In genomic region chr10:108532916-108533315, GRCm38 (mm10) we compare ENCODE assay signal across 23 mouse cellular contexts.
DNase-seq lines count a peak whose midpoint lies in the region; ATAC-seq and TF ChIP-seq lines count a peak whose summit lies in the region.
"Had no signal": no experiment of that assay in that cellular context is flagged by ENCODE, and none has a peak within 500 bp of the region (broad histone marks: within the 10 kb centered on the region; RNA-seq: fewer than 3 reads in every experiment).

No protein-coding gene starts in this region.

- no peak for TF ChIP-seq CTCF in gastrocnemius, adult 2 months (IDR thresholded peaks at IDR 0.05)
- no peak for TF ChIP-seq CTCF in kidney, adult 2 months (conservative IDR thresholded peaks at IDR 0.05; ENCODE audit: insufficient read depth, insufficient read length, low read depth, low read length)
- TF ChIP-seq CTCF in liver, adult 2 months (IDR thresholded peaks at IDR 0.05; ENCODE audit: low read depth, low read length): no peak
- no peak for TF ChIP-seq CTCF in brain, embryonic 14.5 days (IDR thresholded peaks at IDR 0.05; ENCODE audit: borderline replicate concordance, extremely low read depth, insufficient read depth, insufficient read length)

- no peaks in the 10 kb centered on the region for H3K36me3 ChIP-seq in kidney, adult 2 months (ENCODE audit: control insufficient read depth, insufficient read depth, low read length)
- H3K36me3 ChIP-seq in liver, adult 2 months (ENCODE audit: control insufficient read depth, insufficient read depth, low read length): no peaks in the 10 kb centered on the region
- H3K36me3 ChIP-seq in liver, embryonic 11.5 days (ENCODE audit: control insufficient read depth, insufficient read depth, low read length): no peaks in the 10 kb centered on the region
- H3K36me3 ChIP-seq: embryonic facial prominence, embryonic 15.5 days; forebrain, embryonic 10.5 days; G1E; heart, embryonic 12.5 days; hindbrain, embryonic 10.5 days had no signal

- H3K79me2 ChIP-seq in liver, adult 2 months (ENCODE audit: control insufficient read depth, insufficient read depth, low read length): no peaks in the 10 kb centered on the region

- H3K27me3 ChIP-seq in kidney, adult 2 months (replicated peaks; ENCODE audit: control insufficient read depth, insufficient read depth, low read length): no peaks in the 10 kb centered on the region
- H3K27me3 ChIP-seq in liver, adult 2 months (ENCODE audit: control insufficient read depth, insufficient read depth, low read length): no peaks in the 10 kb centered on the region
- H3K27me3 ChIP-seq in liver, embryonic 11.5 days (replicated peaks; ENCODE audit: control insufficient read depth, insufficient read depth, low read length): no peaks in the 10 kb centered on the region
- H3K27me3 ChIP-seq: embryonic facial prominence, embryonic 15.5 days; heart, embryonic 12.5 days had no signal

- no peak for TF ChIP-seq POLR2A in kidney, adult 2 months (IDR thresholded peaks at IDR 0.05; ENCODE audit: low read depth, low read length)
- TF ChIP-seq POLR2A in liver, adult 2 months (IDR thresholded peaks at IDR 0.05; ENCODE audit: extremely low read depth, insufficient read depth, low read length): no peak
- TF ChIP-seq POLR2A in brain, embryonic 14.5 days (IDR thresholded peaks at IDR 0.05; ENCODE audit: borderline replicate concordance, extremely low read depth, insufficient read depth, insufficient read length, poor library complexity, severe bottlenecking): no peak

- no peak overlapping the region for H3K4me2 ChIP-seq in liver, embryonic 11.5 days
- H3K4me2 ChIP-seq: embryonic facial prominence, embryonic 15.5 days; heart, embryonic 12.5 days had no signal

- DNase-seq in gastrocnemius, adult 2 months: no peak
- no peak for DNase-seq in gastrocnemius, postnatal 10 days
- peak; percentile 31 for DNase-seq in kidney, adult 2 months
- DNase-seq in kidney, postnatal 14 days: no peak
- peak; percentile 58 for DNase-seq in liver, adult 2 months (ENCODE audit: extremely low read depth, low read depth, low spot score)
- DNase-seq in liver, embryonic 11.5 days (ENCODE audit: low spot score): no peak
- peak; percentile 20 for DNase-seq in brain, embryonic 14.5 days (ENCODE audit: low read depth)
- DNase-seq: adrenal gland, adult 8-10 months; adrenal gland, postnatal 36 days; B cell, adult 2 months; cerebellum, adult 11 months; cerebellum, adult 8-10 months; cerebellum, postnatal 14 days; embryo, embryonic 11 days; heart, adult 18-20 months had no signal

- intact Hi-C loops in gastrocnemius, adult 2 months (cut with DNase I): no loop called here

- no peak for ATAC-seq in liver, embryonic 11.5 days (replicated peaks; ENCODE audit: low FRiP score)
- ATAC-seq: CD4-positive, CD25-positive, alpha-beta regulatory T cell, adult 4 months; forebrain, embryonic 14.5 days had no signal

- no peaks in the 10 kb centered on the region for H3K9me3 ChIP-seq in liver, embryonic 11.5 days (ENCODE audit: control insufficient read depth, low read length)
- H3K9me3 ChIP-seq: embryonic facial prominence, embryonic 15.5 days; forebrain, embryonic 10.5 days; G1E; heart, embryonic 12.5 days; hindbrain, embryonic 10.5 days had no signal

- 83% methylated on average over 11 of the region's 11 CpGs for WGBS in kidney, adult 2 months
- WGBS in liver, adult 2 months: 75% methylated on average over 11 of the region's 11 CpGs
- WGBS in liver, embryonic 11.5 days: 87% methylated on average over 11 of the region's 11 CpGs

- H3K27ac ChIP-seq in gastrocnemius, adult 2 months: peak overlapping the region; percentile 70
- no peak overlapping the region for H3K27ac ChIP-seq in kidney, adult 2 months (ENCODE audit: insufficient read depth, low read depth, low read length)
- no peak overlapping the region for H3K27ac ChIP-seq in liver, adult 2 months (replicated peaks; ENCODE audit: insufficient read depth, low read depth, low read length)
- H3K27ac ChIP-seq in liver, embryonic 11.5 days (ENCODE audit: low read depth, low read length): no peak overlapping the region
- H3K27ac ChIP-seq: embryonic facial prominence, embryonic 15.5 days; forebrain, embryonic 10.5 days; hindbrain, embryonic 10.5 days had no signal

- H3K9ac ChIP-seq in liver, adult 2 months (ENCODE audit: low read depth, low read length): no peak overlapping the region
- no peak overlapping the region for H3K9ac ChIP-seq in liver, embryonic 11.5 days (ENCODE audit: low read depth, low read length)
- H3K9ac ChIP-seq: embryonic facial prominence, embryonic 15.5 days; heart, embryonic 12.5 days had no signal

- H3K4me1 ChIP-seq in kidney, adult 2 months (ENCODE audit: control insufficient read depth, insufficient read depth, low read length): peaks cover 4% of the 10 kb centered on the region
- H3K4me1 ChIP-seq in liver, adult 2 months (ENCODE audit: control insufficient read depth, insufficient read depth, low read length): no peaks in the 10 kb centered on the region
- no peaks in the 10 kb centered on the region for H3K4me1 ChIP-seq in liver, embryonic 11.5 days (replicated peaks; ENCODE audit: control insufficient read depth, insufficient read depth, low read length)

- H3K4me3 ChIP-seq in gastrocnemius, adult 2 months: peak overlapping the region; percentile 24
- no peak overlapping the region for H3K4me3 ChIP-seq in kidney, adult 2 months (ENCODE audit: insufficient read depth, low read depth, low read length)
- no peak overlapping the region for H3K4me3 ChIP-seq in liver, adult 2 months (ENCODE audit: insufficient read depth, low read depth, low read length)
- H3K4me3 ChIP-seq in liver, embryonic 11.5 days (ENCODE audit: low read depth, low read length): no peak overlapping the region
- H3K4me3 ChIP-seq: embryonic facial prominence, embryonic 15.5 days; erythroblast, embryonic 14.5 days; forebrain, embryonic 10.5 days; heart, embryonic 12.5 days; hindbrain, embryonic 10.5 days had no signal

Comparison
In these comparisons a context has a peak if more than half of its experiments do, and no peak if none do; other contexts are left out.
1. DNase-seq: peak in kidney, adult 2 months (single experiment), liver, adult 2 months (single experiment) and brain, embryonic 14.5 days (single experiment); none in gastrocnemius, adult 2 months (single experiment), gastrocnemius, postnatal 10 days (single experiment), kidney, postnatal 14 days (single experiment) and liver, embryonic 11.5 days (single experiment).